Mouse (Mus musculus) cerebellum, adult 2 months (tissue): ENCODE data around the gene Dock9. TPM values are rescaled to one million over a fixed set of nuclear protein-coding genes. Genes with fewer than 3 reads are reported as not detected.

ENCODE experiments used
- DNase-seq, 2 experiments: peaks; one replicate each; pipeline ENCODE4 v3.0.0; 2021
- H3K27ac ChIP-seq: fragments of 200-500 bp; 2 replicates; pipeline ENCODE4 v1.5.1; 2012; ENCODE audit warnings: low read length, control low read depth, inconsistent platforms; ENCODE audit not compliant: insufficient read depth
- H3K27me3 ChIP-seq: fragments of 200-500 bp; 2 replicates; pipeline ENCODE4 v1.6.1; 2012; ENCODE audit warnings: inconsistent platforms, mild to moderate bottlenecking, low read length, moderate library complexity; ENCODE audit not compliant: control insufficient read depth, insufficient read depth
- H3K4me1 ChIP-seq: fragments of 200-500 bp; 2 replicates; pipeline ENCODE4 v1.6.1; 2011; ENCODE audit warnings: low read length; ENCODE audit not compliant: control insufficient read depth, insufficient read depth
- H3K4me3 ChIP-seq: fragments of 200-500 bp; replicated peaks from 2 replicates; pipeline ENCODE3; 2011; ENCODE audit warnings: mild to moderate bottlenecking, low read depth, low read length, control low read depth; ENCODE audit not compliant: insufficient read depth
- CTCF ChIP-seq: fragments of 200-500 bp; IDR thresholded peaks from 2 replicates; pipeline ENCODE4 v1.5.1; 2011; ENCODE audit warnings: low read depth, mild to moderate bottlenecking, control low read depth, low read length, moderate library complexity, borderline replicate concordance; ENCODE audit not compliant: insufficient read depth
- POLR2A ChIP-seq: fragments of 200-500 bp; IDR thresholded peaks from 2 replicates; pipeline ENCODE4 v1.6.1; 2011; ENCODE audit warnings: low read length, control low read depth, borderline replicate concordance; ENCODE audit not compliant: insufficient read depth
- WGBS: fragments of 180-500 bp; shearing (Covaris S2); methylation state at CpG from one replicate; pipeline ENCODE4 v1.1.7; 2018; 5-methylcytosine and 5-hydroxymethylcytosine counted together
- polyA plus RNA-seq: library from polyadenylated mRNA; depleted of rRNA; stranded (reverse); fragments of >200 nt; gene quantifications from 2 replicates; pipeline ENCODE4 v1.2.3, GENCODE M21; 2012

Gene Dock9
- polyA plus RNA-seq, 1 experiment: 140 TPM

DNA sequence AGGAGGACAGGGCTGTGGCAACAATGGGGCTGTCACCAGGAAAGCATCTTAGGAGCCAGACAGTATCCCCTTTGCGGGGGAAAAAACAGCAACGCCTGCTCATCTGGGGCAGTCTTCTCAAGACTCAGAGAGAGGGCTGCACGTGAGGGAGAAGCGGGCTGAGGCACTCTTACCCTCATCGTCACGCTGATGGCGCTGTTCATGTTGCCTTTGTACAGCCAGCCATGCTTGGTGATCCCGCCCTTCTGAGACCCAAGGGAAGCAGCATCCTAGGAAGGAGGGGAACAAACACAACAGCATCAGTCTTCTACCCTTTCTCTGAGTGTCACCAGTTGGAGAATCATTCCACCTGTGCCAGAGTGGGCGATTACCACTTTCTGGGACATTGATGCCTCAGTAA, 139.1 kb downstream of the Dock9 start:
- no peak for DNase-seq
- no peaks in the 10 kb centered on the region for H3K27me3 ChIP-seq
- WGBS: 78% methylated on average over 9 of the region's 9 CpGs

DNA sequence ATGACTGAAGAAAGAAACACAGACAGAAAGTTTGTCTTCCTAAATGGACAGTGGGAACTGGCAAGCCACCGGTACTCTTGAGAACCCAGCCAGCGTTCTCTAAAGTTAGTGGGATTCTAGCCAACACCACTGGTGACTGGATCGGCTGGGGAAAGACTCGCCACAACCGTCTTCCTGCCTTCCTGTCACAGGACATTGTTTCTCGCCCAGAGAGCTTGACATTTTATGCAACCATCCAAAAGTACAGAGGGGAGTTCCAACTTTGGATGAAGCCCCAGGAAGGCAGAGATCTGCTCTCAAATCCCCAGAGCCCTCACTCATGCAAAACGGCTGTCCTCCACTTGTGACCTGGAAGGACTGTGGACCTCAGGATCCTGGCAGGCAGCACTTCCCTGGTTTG, 140.0 kb downstream of the Dock9 start:
- H3K4me3 ChIP-seq: no peak overlapping the region
- TF ChIP-seq POLR2A (no peak), CTCF (no peak)
- DNase-seq: no peak
- H3K27ac ChIP-seq: no peak overlapping the region
- H3K27me3 ChIP-seq: no peaks in the 10 kb centered on the region
- H3K4me1 ChIP-seq: peaks cover 17% of the 10 kb centered on the region
- WGBS: 24% methylated on average over 7 of the region's 7 CpGs

More for the DNA sequence above, 139.1 kb downstream of the Dock9 start:
- no peak overlapping the region for H3K27ac ChIP-seq
- TF ChIP-seq POLR2A (no peak), CTCF (no peak)
- peaks cover 13% of the 10 kb centered on the region for H3K4me1 ChIP-seq
- no peak overlapping the region for H3K4me3 ChIP-seq

DNA sequence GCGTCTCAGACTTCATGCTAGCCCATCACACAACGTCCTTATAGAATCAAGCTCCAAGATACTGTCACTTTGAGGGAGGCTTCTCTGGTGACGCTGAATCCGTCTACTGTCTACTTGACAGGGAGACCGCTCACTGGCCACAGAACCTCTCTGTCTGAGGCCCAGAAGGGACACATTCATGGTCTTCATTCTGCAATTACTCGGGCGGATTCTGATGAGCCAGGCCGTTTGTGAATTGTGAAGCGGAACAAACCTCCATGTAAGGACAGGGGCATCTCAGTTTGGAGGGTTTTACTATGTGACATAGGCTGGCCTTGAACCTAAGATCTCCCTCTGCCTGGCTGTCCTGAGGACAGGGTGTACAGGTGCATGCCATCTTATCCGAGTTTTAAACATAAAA, 140.7 kb downstream of the Dock9 start:
- DNase-seq: no peak
- WGBS: 83% methylated on average over 10 of the region's 10 CpGs
- H3K27me3 ChIP-seq: no peaks in the 10 kb centered on the region
- TF ChIP-seq CTCF (no peak), POLR2A (no peak)
- H3K27ac ChIP-seq: no peak overlapping the region
- peaks cover 18% of the 10 kb centered on the region for H3K4me1 ChIP-seq
- H3K4me3 ChIP-seq: no peak overlapping the region

DNA sequence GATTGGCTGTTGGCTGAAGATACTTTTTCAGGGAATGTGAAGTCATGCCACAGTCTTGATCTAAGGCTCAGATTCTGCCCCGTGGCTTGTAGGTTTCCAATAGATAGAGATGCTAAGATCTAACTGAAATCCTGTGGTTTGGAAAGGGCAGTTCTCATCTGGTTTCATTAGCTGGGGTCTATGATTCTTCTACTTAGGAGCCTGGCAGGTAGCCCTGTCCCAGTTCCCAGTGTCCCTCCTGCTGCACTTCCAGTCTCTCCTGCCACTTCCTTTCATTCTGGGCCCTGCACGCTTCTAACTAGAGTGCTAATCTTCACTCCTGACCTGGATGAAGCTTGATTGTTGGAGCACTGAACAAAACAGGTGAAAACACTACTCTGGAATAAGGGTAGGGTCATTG, 142.7 kb downstream of the Dock9 start:
- DNase-seq: peak in 1 of 2 experiments; percentile 54
- Histone ChIP-seq H3K27ac (no peak overlapping the region), H3K4me3 (no peak overlapping the region), H3K27me3 (no peaks in the 10 kb centered on the region), H3K4me1 (peaks cover 18% of the 10 kb centered on the region)
- TF ChIP-seq POLR2A: no peak
- no peak for TF ChIP-seq CTCF
- whole genome bisulfite sequencing: 42% methylated on average over 2 of the region's 2 CpGs

DNA sequence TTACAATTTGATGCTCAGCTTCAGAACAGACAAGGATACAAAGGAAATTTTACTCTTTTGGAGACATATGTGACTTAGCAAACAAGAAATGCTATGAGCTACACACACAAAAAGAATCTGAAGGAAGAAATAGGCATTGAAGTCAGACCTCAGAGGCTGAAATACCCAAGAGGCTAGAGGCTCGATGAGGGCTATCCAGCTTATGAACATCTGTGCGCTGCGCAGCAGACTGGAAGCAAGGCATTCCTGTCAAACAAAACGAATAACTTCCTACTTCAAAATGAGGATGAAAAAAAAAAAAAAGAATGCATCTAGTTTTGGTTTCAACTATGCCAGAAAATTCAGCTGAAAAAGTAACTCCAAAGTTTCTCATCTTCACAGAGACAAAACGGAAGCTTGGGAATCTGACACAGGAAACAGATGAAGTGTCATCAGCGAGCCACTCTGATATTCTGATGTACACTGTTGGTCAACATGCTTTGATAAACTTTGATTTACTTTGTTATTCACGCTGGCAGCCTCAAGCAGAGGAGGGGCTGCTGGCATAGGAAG, 143.1 kb downstream of the Dock9 start:
- TF ChIP-seq POLR2A (no peak), CTCF (no peak)
- no peak overlapping the region for H3K27ac ChIP-seq
- 71% methylated on average over 7 of the region's 7 CpGs for WGBS
- no peak for DNase-seq
- no peak overlapping the region for H3K4me3 ChIP-seq
- H3K4me1 ChIP-seq: peaks cover 18% of the 10 kb centered on the region
- no peaks in the 10 kb centered on the region for H3K27me3 ChIP-seq

DNA sequence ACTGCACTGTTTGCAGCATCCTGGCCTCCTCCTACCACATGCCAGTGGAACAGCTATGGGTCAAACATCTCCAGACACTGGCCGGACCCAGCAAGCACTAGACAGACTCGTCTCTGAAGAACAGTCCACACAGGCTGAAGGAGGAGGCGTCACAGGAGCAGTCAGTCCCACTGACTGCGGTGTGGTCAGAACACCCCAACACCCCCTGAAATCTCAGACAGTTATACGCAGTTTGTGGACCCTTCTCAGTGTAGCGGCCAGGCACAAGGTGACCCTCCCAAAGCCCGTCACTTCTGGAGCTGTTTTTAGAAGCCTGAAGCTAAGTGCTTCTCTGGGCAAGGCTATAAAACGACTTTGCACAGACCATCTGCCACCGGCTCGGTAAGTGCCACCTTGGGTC, 143.9 kb downstream of the Dock9 start:
- TF ChIP-seq POLR2A (no peak), CTCF (no peak)
- Histone ChIP-seq H3K4me3 (no peak overlapping the region), H3K4me1 (peaks cover 18% of the 10 kb centered on the region), H3K27ac (peak overlapping the region; percentile 40), H3K27me3 (no peaks in the 10 kb centered on the region)
- 40% methylated on average over 10 of the region's 10 CpGs for WGBS
- DNase-seq: peak in 1 of 2 experiments; percentile 48

DNA sequence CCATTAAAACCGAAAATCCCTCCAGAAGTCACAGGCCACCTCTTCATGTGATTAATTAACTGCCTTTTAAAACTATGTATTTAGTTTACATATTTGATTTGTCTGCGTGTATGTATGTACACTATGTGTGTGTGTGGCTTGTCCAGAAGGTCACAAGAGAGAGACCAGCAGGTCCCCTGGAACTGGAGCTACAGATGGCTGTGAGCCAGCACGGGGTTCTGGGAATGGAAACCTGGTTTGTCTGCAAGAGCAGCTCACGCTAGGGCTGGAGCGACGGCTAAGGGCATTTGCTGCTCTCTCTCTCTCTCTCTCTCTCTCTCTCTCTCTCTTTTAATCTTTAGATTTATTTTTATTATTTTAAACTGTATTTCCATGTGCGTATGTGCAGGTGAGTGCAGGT, 144.4 kb downstream of the Dock9 start:
- 26% methylated on average over 7 of the region's 7 CpGs for WGBS
- TF ChIP-seq CTCF: no peak
- no peak for TF ChIP-seq POLR2A

DNA sequence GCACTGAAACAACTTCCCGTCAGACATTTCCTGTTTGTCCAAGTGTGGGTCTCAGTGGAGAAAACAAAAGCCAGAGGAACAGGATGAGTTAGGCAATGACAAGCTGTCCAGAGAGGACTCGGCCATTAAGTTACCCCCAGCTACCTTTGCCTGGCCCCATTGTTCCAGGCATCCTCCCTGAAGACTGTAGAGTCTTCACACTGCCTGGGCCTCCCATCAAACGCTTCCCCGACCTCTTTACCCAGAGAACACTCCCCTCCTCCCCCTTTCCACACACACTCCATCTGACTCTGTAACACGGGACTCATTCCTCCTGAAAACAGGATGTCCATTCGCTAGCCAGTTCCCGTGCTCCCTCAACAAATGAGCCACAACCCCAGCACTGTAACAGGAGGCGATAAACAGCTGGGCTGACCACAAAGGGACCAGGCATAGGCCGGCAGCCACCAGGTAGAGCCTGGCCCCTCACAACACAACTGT, 149.0 kb downstream of the Dock9 start:
- peaks cover 20% of the 10 kb centered on the region for H3K4me1 ChIP-seq
- DNase-seq: no peak
- no peak overlapping the region for H3K4me3 ChIP-seq
- WGBS: 68% methylated on average over 9 of the region's 9 CpGs
- no peak for TF ChIP-seq POLR2A
- no peak for TF ChIP-seq CTCF
- no peaks in the 10 kb centered on the region for H3K27me3 ChIP-seq
- no peak overlapping the region for H3K27ac ChIP-seq

More for the DNA sequence above, 144.4 kb downstream of the Dock9 start:
- H3K4me1 ChIP-seq: peaks cover 18% of the 10 kb centered on the region
- DNase-seq: peak; percentile 90 to 94
- no peaks in the 10 kb centered on the region for H3K27me3 ChIP-seq
- no peak overlapping the region for H3K4me3 ChIP-seq
- peak overlapping the region; percentile 40 for H3K27ac ChIP-seq

DNA sequence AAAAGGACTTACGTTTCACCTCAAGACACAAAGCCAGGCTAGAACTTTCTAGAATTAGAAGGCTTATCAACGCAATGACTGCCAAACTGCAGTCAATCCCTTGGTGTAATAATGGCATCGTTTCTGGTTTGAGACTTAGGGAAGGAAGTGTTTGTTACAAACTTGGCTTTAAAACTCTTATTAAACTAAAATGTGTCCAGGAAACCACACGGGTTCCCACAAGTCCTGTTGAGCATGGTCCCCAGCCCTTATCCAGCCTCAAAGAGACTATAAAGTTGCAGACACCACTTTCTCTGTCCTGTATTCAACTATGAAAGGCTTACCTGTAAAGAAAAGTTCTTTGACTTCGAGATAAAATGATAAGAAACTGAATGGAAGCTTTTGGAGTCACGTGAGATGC, 149.9 kb downstream of the Dock9 start:
- Histone ChIP-seq H3K4me3 (no peak overlapping the region), H3K4me1 (peaks cover 14% of the 10 kb centered on the region), H3K27me3 (no peaks in the 10 kb centered on the region), H3K27ac (no peak overlapping the region)
- DNase-seq: no peak
- WGBS: 88% methylated on average over 6 of the region's 6 CpGs
- no peak for TF ChIP-seq POLR2A
- no peak for TF ChIP-seq CTCF
